Mouse (Mus musculus) liver, embryonic 14.5 days (tissue): ENCODE data around the gene Bmpr2. TPM values are rescaled to one million over a fixed set of nuclear protein-coding genes. Genes with fewer than 3 reads are reported as not detected.

ENCODE experiments used
- ATAC-seq: fragments of 200-750 bp; cut with Nextera tagmentation; 2 replicates; pipeline ENCODE4 v1.8.0; 2017; ENCODE audit warnings: moderate number of reproducible peaks, mild to moderate bottlenecking, moderate library complexity; ENCODE audit not compliant: insufficient read depth
- DNase-seq, 3 experiments: peaks; one replicate each; pipeline ENCODE4 v3.0.0-alpha.2; 2012 to 2013; ENCODE audit warnings: low read depth in 3 of 3, low spot score in 3 of 3
- H3K27ac ChIP-seq: fragments of 300-500 bp; sonication (generic); 2 replicates; pipeline ENCODE4 v1.5.1; 2014; ENCODE audit warnings: moderate library complexity, mild to moderate bottlenecking, control low read depth, inconsistent platforms
- H3K27me3 ChIP-seq: fragments of 300-500 bp; sonication (generic); 2 replicates; pipeline ENCODE4 v1.6.1; 2014; ENCODE audit warnings: mild to moderate bottlenecking, low read length, moderate library complexity; ENCODE audit not compliant: control insufficient read depth, insufficient read depth
- H3K36me3 ChIP-seq: fragments of 300-500 bp; sonication (generic); replicated peaks from 2 replicates; pipeline ENCODE4 v1.6.1; 2014; ENCODE audit warnings: low read depth; ENCODE audit not compliant: control insufficient read depth, insufficient read depth
- H3K4me1 ChIP-seq, 2 experiments: fragments of 200-500 bp in 1 of 2; fragments of 300-500 bp in 1 of 2; sonication (generic) in 1 of 2; replicated peaks; 2 replicates each; pipeline ENCODE4 v1.6.1; 2012 to 2014; ENCODE audit warnings: antibody characterized with exemption in 1 of 2, inconsistent platforms in 1 of 2, low read length in 1 of 2; ENCODE audit not compliant: control insufficient read depth in 2 of 2, insufficient read depth in 2 of 2
- H3K4me2 ChIP-seq: fragments of 300-500 bp; sonication (generic); 2 replicates; pipeline ENCODE4 v1.6.1; 2014; ENCODE audit warnings: low read depth, mild to moderate bottlenecking, control low read depth, moderate library complexity
- H3K4me3 ChIP-seq, 2 experiments: fragments of 200-500 bp in 1 of 2; fragments of 300-500 bp in 1 of 2; sonication (generic) in 1 of 2; 2 replicates each; pipeline ENCODE4 v1.5.1; 2012 to 2014; ENCODE audit warnings: low read depth in 2 of 2, low read length in 2 of 2, mild to moderate bottlenecking in 2 of 2, control low read depth in 1 of 2, inconsistent platforms in 1 of 2, moderate library complexity in 1 of 2; ENCODE audit not compliant: insufficient read depth in 1 of 2
- H3K9ac ChIP-seq: fragments of 300-500 bp; sonication (generic); replicated peaks from 2 replicates; pipeline ENCODE4 v1.6.1; 2014; ENCODE audit warnings: mild to moderate bottlenecking, control low read depth, moderate library complexity
- H3K9me3 ChIP-seq: fragments of 300-500 bp; sonication (generic); 2 replicates; pipeline ENCODE4 v1.6.1; 2016; ENCODE audit warnings: low read length, mixed read lengths; ENCODE audit not compliant: control insufficient read depth
- CTCF ChIP-seq: IDR thresholded peaks from 2 replicates; pipeline ENCODE4 v1.5.1; 2016; ENCODE audit warnings: antibody characterized with exemption, low read depth, control low read depth
- EP300 ChIP-seq: IDR thresholded peaks from 2 replicates; pipeline ENCODE4 v1.6.1; 2016; ENCODE audit warnings: antibody characterized with exemption, low read depth
- WGBS: fragments of 180-500 bp; shearing (Covaris S2); extraction: QIAGEN DNeasy Blood & Tissue Kit; methylation state at CpG from one replicate; pipeline ENCODE4 v1.1.7; 2014; ENCODE audit not compliant: insufficient replicate concordance; 5-methylcytosine and 5-hydroxymethylcytosine counted together
- polyA plus RNA-seq, 2 experiments: library from polyadenylated mRNA; depleted of rRNA in 1 of 2; stranded (reverse) in 1 of 2; unstranded in 1 of 2; fragments of >200 nt; fragmentation: Nextera tagmentation in 1 of 2; extraction: Ambion mirVana in 1 of 2; gene quantifications; 2 replicates each; pipeline versions ENCODE4 v1.2.1 to v1.2.3; 2012 to 2014

Gene Bmpr2
- polyA plus RNA-seq, 2 experiments, result 1.0 TPM

DNA sequence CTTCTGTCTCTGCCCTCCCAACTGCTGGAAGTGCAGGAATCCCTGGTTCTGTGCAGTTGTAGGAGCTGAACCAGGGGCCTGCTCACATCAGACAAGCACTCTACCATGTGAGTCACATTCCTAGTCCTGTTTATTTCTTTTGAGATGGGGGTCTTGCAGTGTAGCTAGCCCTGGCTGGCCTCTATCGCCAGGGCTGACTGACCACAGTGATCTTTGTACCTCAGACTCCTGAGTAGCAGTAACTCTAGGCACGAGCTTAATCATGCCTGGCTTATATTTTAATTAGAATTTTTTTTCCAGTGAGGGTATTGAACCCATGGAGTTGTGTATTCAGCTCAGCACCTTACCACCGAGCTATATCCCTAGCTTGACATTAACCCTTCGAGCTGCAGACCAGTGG, 128.0 kb downstream of the Bmpr2 start:
- Histone ChIP-seq H3K27ac (no peak overlapping the region), H3K9ac (no peak overlapping the region), H3K4me1 (peaks cover 21 to 30% of the 10 kb centered on the region in 2 experiments), H3K4me2 (no peak overlapping the region), H3K36me3 (no peaks in the 10 kb centered on the region), H3K27me3 (no peaks in the 10 kb centered on the region), H3K4me3 (no peak overlapping the region), H3K9me3 (no peaks in the 10 kb centered on the region)
- 58% methylated on average over 4 of the region's 4 CpGs for WGBS
- DNase-seq, result no peak
- TF ChIP-seq CTCF, result no peak
- no peak for TF ChIP-seq EP300
- no peak for ATAC-seq

DNA sequence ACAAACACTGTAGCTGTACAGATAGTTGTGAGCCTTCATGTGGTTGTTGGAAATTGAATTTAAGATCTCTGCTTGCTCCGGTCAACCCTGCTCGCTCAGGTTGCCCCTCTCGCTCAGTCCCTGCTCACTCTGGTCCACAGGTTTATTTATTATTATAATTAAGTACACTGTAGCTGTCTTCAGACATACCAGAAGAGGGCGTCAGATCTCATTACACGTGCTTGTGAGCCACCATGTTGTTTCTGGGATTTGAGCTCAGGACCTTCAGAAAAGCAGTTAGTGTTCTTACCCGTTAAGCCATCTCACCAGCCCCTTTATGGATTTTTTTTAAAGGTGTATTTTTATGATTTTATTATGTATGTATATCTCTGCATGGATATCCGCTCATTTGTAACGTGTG, 129.6 kb downstream of the Bmpr2 start:
- Histone ChIP-seq H3K4me2 (no peak overlapping the region), H3K4me3 (no peak overlapping the region), H3K9ac (no peak overlapping the region), H3K27me3 (no peaks in the 10 kb centered on the region), H3K27ac (no peak overlapping the region), H3K36me3 (no peaks in the 10 kb centered on the region), H3K4me1 (peaks cover 23 to 33% of the 10 kb centered on the region in 2 experiments), H3K9me3 (no peaks in the 10 kb centered on the region)
- 66% methylated on average over 8 of the region's 8 CpGs for WGBS
- no peak for DNase-seq
- peak; percentile 40 for TF ChIP-seq CTCF
- no peak for TF ChIP-seq EP300
- ATAC-seq, result no peak

DNA sequence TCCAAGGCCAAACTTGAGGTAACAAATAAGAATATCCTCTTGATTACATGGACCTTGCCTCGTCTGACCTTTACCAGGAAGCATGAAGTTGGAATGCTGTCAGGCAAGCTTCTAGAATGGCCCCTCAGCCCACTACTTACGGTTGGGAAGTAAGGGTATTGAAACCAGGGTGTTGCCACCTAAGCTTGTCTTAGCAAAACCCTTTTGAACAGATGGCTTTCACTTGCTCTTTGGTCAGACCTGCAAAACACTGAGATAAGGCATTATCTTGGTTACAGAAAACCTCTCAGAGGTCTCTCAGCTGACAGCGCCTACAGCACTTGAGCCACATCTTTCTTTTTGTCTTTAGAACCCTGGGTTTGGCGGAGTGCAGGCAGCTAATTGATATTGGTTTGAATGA, 130.8 kb downstream of the Bmpr2 start:
- Histone ChIP-seq H3K27me3 (no peaks in the 10 kb centered on the region), H3K36me3 (no peaks in the 10 kb centered on the region), H3K4me1 (peaks cover 23 to 33% of the 10 kb centered on the region in 2 experiments), H3K9me3 (no peaks in the 10 kb centered on the region), H3K9ac (peak overlapping the region; percentile 12), H3K27ac (peak overlapping the region; percentile 38), H3K4me2 (peak overlapping the region; percentile 31), H3K4me3 (no peak overlapping the region)
- no peak for TF ChIP-seq CTCF
- peak; percentile 54 for TF ChIP-seq EP300
- WGBS, result 7% methylated on average over 4 of the region's 4 CpGs
- peak in 1 of 3 experiments; percentile 45 for DNase-seq
- ATAC-seq, result peak; percentile 86

DNA sequence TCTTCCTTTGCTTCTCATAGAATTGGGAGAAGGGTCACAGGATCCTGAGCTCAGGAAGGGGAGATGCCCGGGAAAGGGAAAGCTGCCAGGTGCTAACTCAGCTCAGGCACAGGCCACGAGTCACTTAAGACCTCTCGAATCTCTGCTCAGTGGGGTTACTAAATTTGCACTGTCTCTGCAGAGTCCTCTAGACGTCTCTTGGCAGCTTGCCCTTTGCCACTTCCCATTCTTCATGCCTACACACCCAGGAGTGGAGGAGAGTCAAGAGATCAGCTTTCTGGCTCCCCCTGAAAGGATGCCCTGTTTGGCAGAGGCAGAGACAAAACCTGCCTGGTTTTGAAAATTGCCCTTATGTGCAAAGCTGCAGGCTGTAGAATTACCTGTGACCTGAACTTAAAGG, 132.3 kb downstream of the Bmpr2 start:
- Histone ChIP-seq H3K9me3 (no peaks in the 10 kb centered on the region), H3K36me3 (no peaks in the 10 kb centered on the region), H3K9ac (no peak overlapping the region), H3K4me2 (no peak overlapping the region), H3K27me3 (no peaks in the 10 kb centered on the region), H3K27ac (no peak overlapping the region), H3K4me1 (peaks cover 27 to 45% of the 10 kb centered on the region in 2 experiments), H3K4me3 (no peak overlapping the region)
- WGBS, result 47% methylated on average over 4 of the region's 4 CpGs
- DNase-seq (no peak), ATAC-seq (no peak)
- TF ChIP-seq CTCF (no peak), EP300 (no peak)

DNA sequence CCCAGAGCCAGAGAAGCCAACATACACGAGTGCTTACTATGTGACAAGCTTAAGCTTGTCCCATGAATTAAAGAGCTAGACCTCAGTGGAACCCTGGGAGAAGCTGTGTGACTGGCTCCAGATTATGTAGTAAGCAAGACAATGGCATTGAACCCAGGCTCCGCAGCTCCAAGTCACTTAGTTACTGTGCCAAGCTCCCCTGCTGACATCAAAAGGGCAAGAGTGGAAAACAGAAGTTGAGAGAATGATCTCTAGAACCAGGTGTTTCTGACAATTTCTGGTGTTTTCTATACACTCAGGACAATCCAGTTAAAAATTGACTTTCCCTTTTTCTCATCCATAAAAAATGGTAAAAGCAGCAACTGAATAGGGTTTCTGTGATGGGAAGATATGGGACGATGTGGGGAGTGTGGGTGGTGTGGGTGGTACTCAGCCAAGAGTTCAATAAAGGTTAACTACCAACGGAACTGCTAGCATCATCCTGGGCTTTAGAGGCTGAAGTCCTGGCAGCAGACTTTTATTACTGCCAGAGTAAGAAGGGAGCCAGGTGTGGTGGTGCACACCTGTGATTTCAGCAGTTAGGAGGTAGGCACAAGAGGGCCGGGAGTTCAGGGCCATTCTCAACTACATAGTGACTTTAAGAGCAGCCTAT, 134.1 kb downstream of the Bmpr2 start:
- 61% methylated on average over 5 of the region's 5 CpGs for WGBS
- no peaks in the 10 kb centered on the region for H3K9me3 ChIP-seq
- peaks cover 43 to 59% of the 10 kb centered on the region in 2 experiments for H3K4me1 ChIP-seq
- no peaks in the 10 kb centered on the region for H3K27me3 ChIP-seq
- no peak overlapping the region for H3K4me2 ChIP-seq
- DNase-seq (no peak), ATAC-seq (no peak)
- H3K4me3 ChIP-seq, result no peak overlapping the region
- H3K27ac ChIP-seq, result no peak overlapping the region
- no peaks in the 10 kb centered on the region for H3K36me3 ChIP-seq
- H3K9ac ChIP-seq, result no peak overlapping the region
- TF ChIP-seq CTCF, result no peak
